Mouse (Mus musculus): ENCODE measurements around the gene Gm13287. TPM values are rescaled to one million over a fixed set of nuclear protein-coding genes. Genes with fewer than 3 reads are reported as not detected.
"Not testable (repeated sequence)": the region's sequence is repeated elsewhere in the genome, so short reads cannot be mapped to it uniquely, and the experiment has no call there.

Gm13287 gene
- total RNA-seq, 2 experiments from 2014 or later: not detected

DNA sequence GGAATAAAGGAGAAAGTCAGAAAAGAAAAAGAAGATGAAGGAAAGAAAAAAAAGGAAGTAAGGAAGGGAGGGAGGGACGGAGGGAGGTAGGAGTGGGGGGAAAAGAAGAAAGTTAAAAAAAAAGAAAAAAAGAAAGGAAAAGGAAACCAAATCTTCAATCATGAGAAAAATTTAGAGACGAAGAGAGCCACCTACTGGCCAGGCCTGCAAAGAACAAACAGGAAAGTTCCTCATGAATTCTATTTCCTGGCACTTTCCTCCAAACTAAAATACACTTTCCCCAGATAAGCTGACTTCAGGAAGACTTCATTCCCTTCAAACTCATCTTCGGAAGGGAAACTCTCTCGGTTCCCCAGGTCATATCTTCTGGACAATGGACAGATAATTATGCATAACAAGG lies 27.5 kb downstream of the Gm13287 start:
- Histone ChIP-seq H3K27ac (no peak overlapping the region), H3K4me3 (no peak overlapping the region)
- intact Hi-C loops (cut with DNase I): no loop called here
- TF ChIP-seq CTCF (IDR thresholded peaks at IDR 0.05): peak; percentile 57
- DNase-seq: no peak

DNA sequence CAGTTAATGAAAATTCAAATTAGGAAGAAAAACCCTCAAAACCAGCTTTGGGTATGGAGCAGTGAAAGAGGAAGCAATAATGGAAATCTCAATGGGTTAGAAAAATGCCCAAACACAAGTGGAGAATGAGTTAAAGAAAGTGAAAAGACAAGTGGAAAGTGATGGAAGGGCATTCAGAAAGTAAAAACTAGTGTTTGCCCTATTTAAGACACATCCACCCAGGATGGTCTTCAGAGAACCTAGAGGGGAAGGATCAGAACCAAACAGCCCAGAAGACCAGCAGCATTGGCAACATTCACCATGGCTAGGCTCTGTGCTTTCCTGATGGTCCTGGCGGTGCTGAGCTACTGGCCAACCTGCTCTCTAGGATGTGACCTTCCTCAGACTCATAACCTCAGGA lies 32.2 kb downstream of the Gm13287 start, which contains the start of gene Ifna5:
Gene Ifna5 (plus strand): TSS at position 301 of the 400 bp plus-strand sequence.
- H3K4me3 ChIP-seq; H3K27ac ChIP-seq; intact Hi-C loops (cut with DNase I); DNase-seq: not testable (repeated sequence)

DNA sequence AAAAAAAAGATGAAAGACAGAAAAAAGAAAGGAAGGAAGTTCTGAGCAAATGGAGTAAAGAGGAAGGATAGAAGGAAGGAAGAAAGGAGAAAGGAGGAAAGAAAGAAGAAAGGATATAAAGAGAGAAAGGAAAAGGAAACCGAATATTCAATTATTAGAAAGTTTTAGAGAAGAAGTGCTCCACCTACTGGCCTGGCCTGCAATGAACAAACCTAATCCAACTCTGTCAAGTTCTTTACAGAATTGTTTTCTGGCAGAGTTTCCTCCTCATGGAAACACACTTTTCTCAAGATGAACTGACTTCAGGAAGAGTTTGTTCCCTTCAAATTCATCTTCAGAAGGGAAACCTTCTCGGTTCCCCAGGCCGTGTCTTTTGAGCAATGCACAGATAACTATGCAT lies 35.8 kb downstream of the Gm13287 start:
- DNase-seq: no peak
- intact Hi-C loops (cut with DNase I): no loop called here
- peak; percentile 57 for TF ChIP-seq CTCF (IDR thresholded peaks at IDR 0.05)
- no peak overlapping the region for H3K4me3 ChIP-seq
- no peak overlapping the region for H3K27ac ChIP-seq

DNA sequence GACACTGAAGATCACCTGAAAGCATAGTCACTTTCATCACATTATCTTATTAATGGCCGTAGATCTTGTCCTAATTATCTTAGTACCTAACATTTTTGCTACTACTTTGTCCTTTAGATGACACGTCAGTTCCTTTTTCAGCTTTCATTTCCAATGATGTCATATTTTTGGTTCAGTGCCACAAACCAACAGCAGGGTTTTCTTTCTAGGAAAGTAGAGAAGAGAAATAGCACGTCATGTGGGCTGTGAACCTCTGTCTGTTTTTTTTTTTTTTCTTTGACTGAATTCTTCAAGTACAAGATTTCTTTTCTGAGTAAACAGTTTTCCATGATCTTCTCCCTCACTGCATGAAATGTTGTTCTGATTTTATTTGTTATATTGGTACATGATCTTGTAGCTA lies 37.0 kb downstream of the Gm13287 start:
- H3K27ac ChIP-seq: no peak overlapping the region
- TF ChIP-seq CTCF (IDR thresholded peaks at IDR 0.05): no peak
- intact Hi-C loops (cut with DNase I): no loop called here
- no peak overlapping the region for H3K4me3 ChIP-seq
- no peak for DNase-seq

DNA sequence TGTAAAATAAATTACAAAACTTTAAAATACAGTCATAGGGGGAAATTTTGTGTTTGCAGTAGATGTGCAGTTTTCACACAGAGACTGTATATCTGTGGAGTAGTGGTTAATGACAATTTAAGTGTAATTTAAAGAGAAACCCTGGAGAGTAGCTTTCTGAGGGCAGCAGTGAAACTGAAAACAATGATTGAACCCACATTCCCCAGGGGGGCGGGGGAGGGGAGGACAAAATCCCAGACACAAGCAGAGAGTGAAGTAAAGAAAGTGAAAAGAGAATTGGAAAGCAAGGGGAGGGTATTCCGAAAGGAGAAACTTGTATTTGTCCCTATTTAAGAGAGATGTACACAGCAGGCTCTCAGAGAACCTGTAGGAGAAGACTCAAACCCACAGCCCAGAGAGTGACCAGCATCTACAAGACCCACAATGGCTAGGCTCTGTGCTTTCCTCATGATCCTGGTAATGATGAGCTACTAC lies 38.4 kb downstream of the Gm13287 start, which contains the start of gene Ifna4:
Gene Ifna4 (plus strand): TSS at position 424 of the 474 bp plus-strand sequence.
- intact Hi-C loops (cut with DNase I): no loop called here
- no peak for TF ChIP-seq CTCF (IDR thresholded peaks at IDR 0.05)
- Histone ChIP-seq H3K4me3 (no peak within 1 kb of the TSS), H3K27ac (no peak within 1 kb of the TSS)
- no peak for DNase-seq

DNA sequence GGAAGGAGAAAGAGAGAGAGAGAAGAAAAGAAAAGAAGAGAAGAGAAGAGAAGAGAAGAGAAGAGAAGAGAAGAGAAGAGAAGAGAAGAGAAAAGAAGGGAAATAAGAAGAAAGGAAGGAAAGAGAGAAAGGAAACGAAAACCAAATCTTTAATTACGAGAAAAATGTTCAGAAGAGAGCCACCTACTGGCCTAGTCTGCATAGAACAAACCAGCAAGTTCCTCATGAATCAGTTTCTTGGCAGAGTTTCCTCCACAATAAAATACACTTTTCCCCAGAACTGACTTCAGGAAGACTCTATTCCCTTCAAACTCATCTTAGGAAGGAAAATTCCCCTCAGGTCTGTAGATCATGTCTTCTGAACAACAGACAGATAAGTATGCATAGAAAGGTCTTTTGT lies 42.3 kb downstream of the Gm13287 start:
- H3K4me3 ChIP-seq: no peak overlapping the region
- intact Hi-C loops (cut with DNase I): no loop called here
- peak; percentile 11; the same call in 1 of the 2 replicates for TF ChIP-seq CTCF (IDR thresholded peaks at IDR 0.05)
- no peak overlapping the region for H3K27ac ChIP-seq
- DNase-seq: no peak

DNA sequence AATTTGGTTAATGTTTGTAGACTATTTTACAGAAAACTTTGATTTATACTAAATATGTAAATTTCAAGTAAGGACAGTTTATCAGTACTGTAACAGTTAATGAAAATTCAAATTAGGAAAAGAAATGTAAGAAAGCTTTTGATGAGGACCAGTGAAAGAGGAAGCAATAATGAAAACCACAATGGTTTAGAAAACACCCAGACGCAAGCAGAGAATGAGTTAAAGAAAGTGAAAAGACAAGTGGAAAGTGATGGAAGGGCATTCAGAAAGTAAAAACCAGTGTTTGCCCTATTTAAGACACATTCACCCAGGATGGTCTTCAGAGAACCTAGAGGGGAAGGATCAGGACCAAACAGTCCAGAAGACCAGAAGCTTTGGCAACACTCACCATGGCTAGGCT lies 46.6 kb downstream of the Gm13287 start, which contains the start of gene Ifna1:
Gene Ifna1 (plus strand): TSS at position 390 of the 400 bp plus-strand sequence.
- no peak for TF ChIP-seq CTCF (IDR thresholded peaks at IDR 0.05)
- intact Hi-C loops (cut with DNase I): no loop called here
- Histone ChIP-seq H3K4me3 (no peak within 1 kb of the TSS), H3K27ac (no peak within 1 kb of the TSS)
- no peak for DNase-seq

DNA sequence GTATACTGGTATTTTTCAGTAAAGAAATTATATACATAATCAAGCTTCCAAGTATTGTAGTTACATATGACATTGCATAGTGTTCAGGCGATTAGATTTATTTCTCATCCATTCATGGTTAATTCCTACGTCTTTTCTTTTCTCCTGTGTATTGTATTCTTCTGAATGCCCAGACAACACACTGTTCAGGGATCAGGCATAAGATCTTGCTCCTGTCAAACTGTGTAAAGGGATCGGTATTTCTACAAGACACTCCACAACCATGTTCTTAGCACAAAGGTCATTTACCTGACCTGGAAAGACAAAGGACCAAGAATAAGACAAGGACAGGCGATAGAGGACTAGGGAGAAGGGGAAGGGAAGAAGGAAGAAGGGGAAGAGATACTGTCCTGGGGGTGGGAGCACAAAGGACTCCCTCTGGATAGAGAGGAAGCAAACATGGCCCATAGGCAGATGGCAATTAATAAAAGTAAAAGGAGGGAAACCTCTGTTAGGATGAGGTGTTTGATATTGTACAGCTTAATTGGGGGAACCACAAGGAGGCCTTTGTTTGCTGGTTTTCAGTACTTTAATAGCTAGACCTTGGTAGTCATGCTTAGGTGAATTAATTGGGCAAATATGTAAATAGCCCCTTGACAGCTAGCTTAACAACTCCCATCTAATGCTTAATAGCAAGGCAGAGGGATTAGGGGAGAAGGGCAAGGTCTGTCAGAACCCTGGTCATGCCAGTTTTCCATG lies 48.1 kb downstream of the Gm13287 start:
- intact Hi-C loops (cut with DNase I): no loop called here
- H3K4me3 ChIP-seq: no peak overlapping the region
- no peak for DNase-seq
- no peak for TF ChIP-seq CTCF (IDR thresholded peaks at IDR 0.05)
- no peak overlapping the region for H3K27ac ChIP-seq

Other genes with a start within 250 kb of the Gm13287 start
- not detected for gene Ifna15, start 245.0 kb upstream of the Gm13287 start, total RNA-seq (2021)
- gene Ifna14, start 231.5 kb upstream of the Gm13287 start, total RNA-seq (2021): not detected
- not detected for gene Ifna9, start 210.9 kb upstream of the Gm13287 start, total RNA-seq (2021)
- gene Ifna12, start 199.9 kb upstream of the Gm13287 start, total RNA-seq (2021): not detected
- gene C87499, start 168.8 kb upstream of the Gm13287 start, total RNA-seq (2021): not detected
- gene Ifna13, start 158.8 kb upstream of the Gm13287 start, total RNA-seq (2021): not detected
- not detected for gene Ifna16, start 126.3 kb upstream of the Gm13287 start, total RNA-seq (2021)
- gene Ifna2, start 119.3 kb upstream of the Gm13287 start, total RNA-seq (2021): not detected
- not detected for gene Ifnab, start 111.9 kb upstream of the Gm13287 start, total RNA-seq (2021)
- gene Gm26566, start 81.4 kb upstream of the Gm13287 start, total RNA-seq (2021): under 1 TPM; 0.22 to 0.48 TPM
- 10 to 100 TPM; 51.6 to 58.9 TPM for gene Klhl9, start 80.8 kb upstream of the Gm13287 start, total RNA-seq (2021)
- not detected for gene Gm13271, start 48.4 kb upstream of the Gm13287 start, total RNA-seq (2021)
- gene Gm13283, start 43.1 kb upstream of the Gm13287 start, total RNA-seq (2021): not detected
- not detected for gene Gm13290, start 29.4 kb upstream of the Gm13287 start, total RNA-seq (2021)
- gene Gm13289, start 26.3 kb upstream of the Gm13287 start, total RNA-seq (2021): not detected
- gene Gm13272, start 23.4 kb upstream of the Gm13287 start, total RNA-seq (2021): not detected
- not detected for gene Ifnz, start 21.1 kb upstream of the Gm13287 start, total RNA-seq (2021)
- gene Gm13276, start 17.5 kb upstream of the Gm13287 start, total RNA-seq (2021): not detected
- not detected for gene Gm13277, start 14.6 kb upstream of the Gm13287 start, total RNA-seq (2021)
- gene Gm13278, start 11.7 kb upstream of the Gm13287 start, total RNA-seq (2021): not detected
- gene Gm13275, start 8.8 kb upstream of the Gm13287 start, total RNA-seq (2021): not detected
- not detected for gene Gm13279, start 5.9 kb upstream of the Gm13287 start, total RNA-seq (2021)
- gene Gm13285, start 3.6 kb upstream of the Gm13287 start, total RNA-seq (2021): not detected
- not detected for gene Gm13288, start 2.3 kb downstream of the Gm13287 start, total RNA-seq (2021)
- not detected for gene Ifna7, start 13.0 kb downstream of the Gm13287 start, total RNA-seq (2021)
- gene Ifna11, start 16.7 kb downstream of the Gm13287 start, total RNA-seq (2021): not detected
- not detected for gene Ifna6, start 24.2 kb downstream of the Gm13287 start, total RNA-seq (2021)
- not detected for gene Ifna5, start 32.3 kb downstream of the Gm13287 start, total RNA-seq (2021)
- gene Ifna4, start 38.6 kb downstream of the Gm13287 start, total RNA-seq (2021): not detected
- not detected for gene Ifna1, start 46.8 kb downstream of the Gm13287 start, total RNA-seq (2021)
- not detected for gene Ifne, start 76.9 kb downstream of the Gm13287 start, total RNA-seq (2021)

Data from gastrocnemius, adult 2 months (tissue).